Mouse (Mus musculus) bone marrow, adult 2 months (tissue): ENCODE results near the gene Ankdd1a.

Experiments
- CTCF ChIP-seq: fragments of 200-500 bp; IDR thresholded peaks from 2 replicates; pipeline ENCODE4 v1.5.1; 2011; ENCODE audit warnings: low read length, control low read depth; ENCODE audit not compliant: control insufficient read depth, insufficient read depth
- POLR2A ChIP-seq: fragments of 200-500 bp; IDR thresholded peaks from 2 replicates; pipeline ENCODE4 v1.6.1; 2011; ENCODE audit warnings: low read depth, mild to moderate bottlenecking, control low read depth, low read length, borderline replicate concordance; ENCODE audit not compliant: control insufficient read depth

DNA sequence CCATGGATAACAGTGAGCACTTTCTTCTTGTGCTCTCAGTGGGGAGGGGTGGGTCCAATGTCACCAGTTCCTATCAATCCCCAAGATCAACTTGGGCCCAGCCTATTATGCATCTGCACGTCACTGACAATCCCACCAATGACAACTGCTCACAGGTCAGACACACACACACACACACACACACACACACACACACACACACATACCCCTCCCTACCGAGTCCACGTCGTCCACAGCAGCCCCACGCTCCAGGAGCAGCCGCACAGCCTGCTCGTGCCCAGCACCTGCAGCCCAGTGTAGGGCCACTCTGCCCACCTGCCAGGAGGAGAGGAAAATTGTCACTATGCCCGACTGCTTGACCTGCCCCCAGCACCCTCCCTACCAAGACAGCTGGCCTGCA, 5.6 kb downstream of the Ankdd1a start:
- no peak for TF ChIP-seq CTCF
- no peak for TF ChIP-seq POLR2A
